Mouse (Mus musculus): Measurements from ENCODE around the gene Sycp3. TPM values are rescaled to one million over a fixed set of nuclear protein-coding genes. Genes with fewer than 3 reads are reported as not detected.
"Not testable (repeated sequence)": the region's sequence is repeated elsewhere in the genome, so short reads cannot be mapped to it uniquely, and the experiment has no call there.

The Sycp3 gene
- polyA plus RNA-seq, 1 experiment from 2014 or later, result 0.33 TPM

DNA sequence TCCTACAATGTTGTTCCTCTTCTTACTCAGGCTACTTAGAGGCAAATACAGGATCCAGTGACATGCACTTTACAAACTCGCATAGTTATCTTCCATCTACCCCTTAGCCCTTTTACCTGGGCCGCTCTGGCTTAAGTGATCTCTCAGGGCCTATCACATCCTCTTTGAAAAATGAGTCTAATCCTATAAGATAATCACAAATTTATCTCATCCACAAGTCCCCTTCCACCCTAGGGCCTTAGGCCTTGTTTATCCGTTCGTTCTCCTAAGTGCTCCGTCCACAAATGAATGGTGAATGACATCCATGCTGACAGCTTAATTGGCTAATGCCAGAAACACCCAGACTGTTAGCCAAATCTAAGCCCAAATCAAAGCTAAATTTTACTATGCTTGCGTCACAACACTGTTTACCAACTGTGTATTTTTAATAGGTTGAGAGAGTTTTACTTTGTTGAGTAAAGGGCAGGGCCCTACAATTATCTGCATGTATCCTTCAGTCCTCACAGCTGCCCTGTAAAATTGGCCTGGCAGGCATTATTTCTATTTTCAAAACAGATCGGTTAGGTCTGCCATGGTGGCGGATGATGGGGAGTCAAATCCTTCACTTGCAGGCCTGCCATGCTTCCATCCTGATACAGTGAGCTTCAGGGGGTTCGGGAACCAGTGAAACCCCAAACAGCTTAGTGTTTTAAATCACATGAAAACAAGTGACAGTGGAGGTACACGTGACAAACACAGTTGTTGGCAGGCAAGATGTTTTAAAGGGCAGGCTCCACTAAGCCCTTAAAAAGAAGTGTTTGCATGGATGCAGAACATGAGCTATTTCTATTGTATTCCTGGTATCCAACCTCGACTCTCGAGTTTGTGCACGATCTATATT lies 42.8 kb downstream of the Sycp3 start:
- 65% methylated on average over 13 of the region's 13 CpGs for WGBS
- H3K4me3 ChIP-seq, result no peak overlapping the region
- no peak for ATAC-seq (ENCODE audit: insufficient number of reproducible peaks, insufficient read depth, low FRiP score, low TSS enrichment)
- H3K27ac ChIP-seq, result no peak overlapping the region
- peaks cover 26% of the 10 kb centered on the region for H3K4me1 ChIP-seq
- peak overlapping the region; percentile 86 for H3K4me2 ChIP-seq (replicated peaks)
- H3K9me3 ChIP-seq, result no peaks in the 10 kb centered on the region
- H3K27me3 ChIP-seq, result no peaks in the 10 kb centered on the region
- H3K36me3 ChIP-seq, result no peaks in the 10 kb centered on the region
- no peak overlapping the region for H3K9ac ChIP-seq

DNA sequence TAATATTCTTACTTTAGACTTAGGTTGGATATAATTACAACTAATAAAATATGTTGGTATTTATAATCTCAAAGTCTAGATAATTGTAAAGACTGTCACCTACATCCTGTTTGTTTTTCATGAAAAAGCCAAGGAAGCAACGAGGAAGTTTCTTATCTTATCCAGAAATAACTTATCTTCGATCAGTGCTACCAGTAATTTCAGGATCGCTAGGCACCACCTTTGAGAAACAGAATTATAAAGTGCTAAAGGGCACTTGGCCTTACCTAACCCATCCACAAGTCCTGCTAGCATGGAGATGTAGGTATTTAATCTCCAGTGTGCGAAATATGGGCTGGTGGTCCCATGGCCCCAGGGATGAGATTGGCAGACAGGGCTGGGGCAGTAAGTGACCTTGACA lies 43.5 kb downstream of the Sycp3 start:
- Histone ChIP-seq H3K4me3 (peak overlapping the region; percentile 69), H3K27me3 (no peaks in the 10 kb centered on the region), H3K27ac (no peak overlapping the region; the same call in 1 of the 2 replicates), H3K9ac (peak overlapping the region; percentile 79), H3K9me3 (no peaks in the 10 kb centered on the region), H3K4me1 (peaks cover 23% of the 10 kb centered on the region), H3K36me3 (no peaks in the 10 kb centered on the region), H3K4me2 (replicated peaks) (peak overlapping the region; percentile 86)
- no peak for ATAC-seq (ENCODE audit: insufficient number of reproducible peaks, insufficient read depth, low FRiP score, low TSS enrichment)
- WGBS, result 42% methylated on average over 4 of the region's 4 CpGs

DNA sequence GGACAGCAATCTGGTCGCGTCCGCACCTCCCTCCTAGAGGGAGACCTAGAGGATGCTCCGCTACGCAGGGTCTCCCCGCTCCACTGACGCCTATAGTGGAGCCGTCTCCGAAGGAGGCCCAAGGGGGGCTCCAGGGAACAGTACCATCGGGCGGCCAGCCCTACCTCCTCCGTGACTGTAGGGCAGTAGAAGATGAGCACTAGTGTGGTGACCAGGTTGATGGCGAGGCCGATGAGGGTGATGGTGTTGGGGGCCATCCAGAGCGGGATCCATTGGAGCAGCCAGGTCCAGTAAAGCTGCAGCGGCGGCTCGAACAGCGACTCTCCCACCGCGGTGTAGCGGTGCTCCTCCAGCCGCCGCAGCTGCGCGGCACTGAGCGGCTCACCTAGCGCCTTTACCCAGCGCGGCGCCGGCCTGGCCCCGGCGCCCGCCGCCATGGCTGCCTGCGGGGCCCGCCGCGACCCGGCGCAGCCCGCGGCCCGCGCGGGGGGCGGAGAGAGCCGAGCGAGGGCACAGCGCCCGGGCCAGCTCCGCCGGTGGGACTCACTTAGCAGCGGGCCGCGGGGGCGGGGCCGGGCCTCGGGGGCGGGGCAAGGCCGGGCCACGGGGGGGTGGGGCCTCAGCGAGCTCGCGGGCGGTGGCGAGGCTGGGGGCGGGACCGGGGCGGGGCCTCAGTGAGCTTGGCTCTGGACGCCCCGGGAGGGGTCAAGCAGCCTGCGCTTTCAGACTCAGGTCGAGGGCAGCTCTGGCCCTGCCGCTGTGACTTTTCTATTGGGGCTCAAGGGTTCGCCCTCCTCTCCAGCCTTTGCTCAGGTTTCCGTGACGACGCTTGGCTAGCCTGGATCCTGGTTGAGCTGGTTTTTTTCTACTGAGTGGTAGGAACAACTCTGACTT lies 44.3 kb downstream of the Sycp3 start, which contains the start of gene Chpt1:
Chpt1 (minus strand) TSS at position 653 of the 894 bp plus-strand sequence.
- ATAC-seq (ENCODE audit: insufficient number of reproducible peaks, insufficient read depth, low FRiP score, low TSS enrichment), result peak; percentile 94
- Histone ChIP-seq H3K9ac (peak within 1 kb of the TSS; percentile 79), H3K27ac (peak within 1 kb of the TSS; percentile 73), H3K4me2 (replicated peaks) (peak within 1 kb of the TSS; percentile 86), H3K36me3 (no peaks in the 10 kb centered on the region), H3K4me3 (peak within 1 kb of the TSS; percentile 69), H3K27me3 (no peaks in the 10 kb centered on the region), H3K4me1 (peaks cover 23% of the 10 kb centered on the region), H3K9me3 (no peaks in the 10 kb centered on the region)
- under 1% methylated on average over 55 of the region's 80 CpGs for WGBS

DNA sequence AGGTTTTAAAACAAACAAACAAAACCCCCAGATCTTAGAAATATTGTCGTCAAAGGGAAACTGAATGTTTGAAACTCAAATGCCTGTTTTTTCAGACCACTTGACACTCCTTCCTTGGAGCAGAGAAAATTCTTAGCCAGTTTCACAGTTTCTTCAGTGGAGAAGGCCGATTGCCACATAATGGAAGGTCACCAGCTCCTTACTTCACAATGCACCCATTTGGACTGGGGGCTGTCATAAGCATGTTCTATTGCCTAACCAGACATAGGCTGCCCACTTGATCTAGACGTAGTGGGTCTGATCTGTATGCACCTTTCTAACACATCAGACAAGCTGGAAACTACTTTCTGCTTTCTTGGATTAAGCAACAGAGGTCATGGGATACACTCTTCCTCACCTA lies 45.1 kb downstream of the Sycp3 start:
- Histone ChIP-seq H3K4me1 (peaks cover 23% of the 10 kb centered on the region), H3K36me3 (no peaks in the 10 kb centered on the region), H3K4me2 (replicated peaks) (peak overlapping the region; percentile 54), H3K4me3 (no peak overlapping the region), H3K27ac (no peak overlapping the region), H3K9ac (no peak overlapping the region), H3K27me3 (no peaks in the 10 kb centered on the region), H3K9me3 (no peaks in the 10 kb centered on the region)
- 54% methylated on average over 3 of the region's 3 CpGs for WGBS
- no peak for ATAC-seq (ENCODE audit: insufficient number of reproducible peaks, insufficient read depth, low FRiP score, low TSS enrichment)

DNA sequence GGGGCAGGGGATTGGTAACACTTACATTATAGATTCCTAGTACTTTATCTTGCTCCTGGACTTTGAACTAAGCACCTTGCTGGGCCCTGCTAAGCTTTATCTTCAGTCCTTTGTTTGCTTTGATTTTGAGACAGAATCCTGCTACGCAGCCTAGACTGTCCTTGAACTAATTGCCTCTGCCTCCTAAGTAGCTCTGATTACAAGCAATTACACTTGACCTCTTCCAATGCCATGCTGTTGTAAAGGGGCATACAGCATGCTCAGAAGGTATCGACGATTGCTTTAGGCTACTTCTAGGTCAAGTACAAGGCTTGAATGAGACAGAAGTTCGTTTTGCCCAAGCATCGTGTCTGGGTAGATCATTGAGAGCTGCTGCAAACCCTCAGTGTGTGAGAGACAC lies 45.9 kb downstream of the Sycp3 start:
- ATAC-seq (ENCODE audit: insufficient number of reproducible peaks, insufficient read depth, low FRiP score, low TSS enrichment), result no peak
- Histone ChIP-seq H3K9me3 (no peaks in the 10 kb centered on the region), H3K27ac (no peak overlapping the region), H3K4me1 (peaks cover 23% of the 10 kb centered on the region), H3K36me3 (no peaks in the 10 kb centered on the region), H3K27me3 (no peaks in the 10 kb centered on the region), H3K4me2 (replicated peaks) (no peak overlapping the region), H3K9ac (no peak overlapping the region), H3K4me3 (no peak overlapping the region)
- 34% methylated on average over 5 of the region's 5 CpGs for WGBS

DNA sequence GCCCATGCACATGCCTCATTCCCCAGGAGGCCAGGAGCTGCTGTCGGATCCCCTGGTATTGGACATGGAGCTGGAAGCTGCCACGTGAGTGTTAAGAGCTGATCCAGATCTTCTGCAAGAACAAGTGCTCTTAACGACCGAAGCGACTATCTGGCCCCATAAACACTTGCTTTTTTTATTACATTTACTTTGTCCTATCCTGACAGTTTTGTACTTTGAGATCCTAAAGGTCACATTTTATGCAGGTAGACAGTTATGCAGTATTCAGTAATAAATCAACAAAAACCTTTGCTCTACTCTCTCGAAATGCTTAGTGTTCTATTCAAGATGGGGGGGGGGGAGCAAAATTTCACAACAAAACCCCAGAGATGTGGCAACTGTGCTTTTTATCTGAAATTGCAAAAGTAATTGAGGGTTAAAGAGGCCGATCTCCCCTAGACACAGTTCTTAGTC lies 48.3 kb downstream of the Sycp3 start:
- Histone ChIP-seq H3K27me3 (no peaks in the 10 kb centered on the region), H3K36me3 (no peaks in the 10 kb centered on the region), H3K4me3 (no peak overlapping the region), H3K4me2 (replicated peaks) (no peak overlapping the region), H3K9me3 (no peaks in the 10 kb centered on the region), H3K27ac (no peak overlapping the region), H3K9ac (no peak overlapping the region), H3K4me1 (peaks cover 4% of the 10 kb centered on the region)
- 82% methylated on average over 7 of the region's 7 CpGs for WGBS
- ATAC-seq (ENCODE audit: insufficient number of reproducible peaks, insufficient read depth, low FRiP score, low TSS enrichment), result no peak

DNA sequence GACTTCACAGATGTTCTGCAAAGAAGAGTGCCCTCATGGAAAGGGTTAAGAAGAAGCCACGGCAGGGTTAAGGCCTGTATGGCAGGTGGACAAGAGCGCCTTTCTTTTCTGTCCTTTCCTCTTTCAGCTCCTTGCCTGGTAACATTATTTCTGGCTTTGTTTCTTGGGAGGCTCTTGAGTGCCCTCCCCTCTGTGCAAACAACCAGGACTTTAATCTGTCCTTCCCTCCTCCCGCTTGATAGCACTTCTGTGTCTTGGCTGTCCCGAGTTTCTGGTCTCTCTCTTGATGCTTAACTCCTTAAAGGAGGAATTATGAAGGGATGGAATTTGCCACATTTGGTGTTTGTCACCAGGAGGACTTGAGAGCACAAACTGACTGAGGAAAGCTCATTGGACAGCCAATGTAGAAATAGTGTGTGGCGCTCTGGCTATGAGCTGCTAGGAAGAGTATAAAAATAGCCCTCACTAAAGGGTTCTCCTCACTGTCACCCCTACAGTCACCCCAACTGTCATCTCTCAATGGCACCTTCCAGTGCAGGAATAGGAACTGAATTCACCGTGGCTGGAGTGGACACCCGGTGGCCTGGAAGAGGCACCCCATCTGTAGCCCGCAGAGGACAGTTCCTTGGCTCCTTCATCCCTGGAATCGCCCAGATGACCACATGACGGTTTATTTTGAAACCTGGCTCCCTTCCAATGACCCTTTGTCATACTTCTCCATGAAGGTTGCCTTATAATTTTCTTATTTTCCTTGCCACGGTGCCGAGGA lies 51.3 kb downstream of the Sycp3 start:
- no peak for ATAC-seq (ENCODE audit: insufficient number of reproducible peaks, insufficient read depth, low FRiP score, low TSS enrichment)

DNA sequence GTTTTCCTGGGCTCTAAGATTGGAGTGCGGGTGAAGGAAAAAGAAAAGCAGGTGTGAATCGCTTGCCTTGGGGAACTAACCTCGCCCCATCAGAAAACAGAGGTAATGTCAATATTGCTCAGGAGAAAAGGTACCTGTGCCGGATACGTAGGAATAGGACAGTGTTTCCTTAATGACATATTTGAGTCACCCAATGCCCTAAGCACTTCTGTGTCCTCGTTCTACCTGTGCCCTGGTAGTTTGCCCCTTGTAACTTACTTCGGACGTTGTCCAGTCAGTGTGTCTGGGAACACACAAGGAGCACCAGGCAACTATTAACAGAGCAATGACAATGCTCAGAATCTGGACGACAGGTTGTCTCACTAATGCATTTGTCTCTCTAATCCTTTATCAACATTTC lies 52.0 kb downstream of the Sycp3 start:
- 89% methylated on average over 9 of the region's 9 CpGs for WGBS
- Histone ChIP-seq H3K4me3 (no peak overlapping the region), H3K9ac (no peak overlapping the region), H3K27ac (no peak overlapping the region), H3K4me1 (no peaks in the 10 kb centered on the region), H3K9me3 (no peaks in the 10 kb centered on the region), H3K4me2 (replicated peaks) (no peak overlapping the region), H3K36me3 (no peaks in the 10 kb centered on the region), H3K27me3 (no peaks in the 10 kb centered on the region)
- ATAC-seq (ENCODE audit: insufficient number of reproducible peaks, insufficient read depth, low FRiP score, low TSS enrichment), result no peak

More for the DNA sequence above, 51.3 kb downstream of the Sycp3 start:
- Histone ChIP-seq H3K36me3 (no peaks in the 10 kb centered on the region), H3K27me3 (no peaks in the 10 kb centered on the region), H3K9ac (no peak overlapping the region), H3K9me3 (no peaks in the 10 kb centered on the region), H3K27ac (no peak overlapping the region), H3K4me3 (no peak overlapping the region), H3K4me1 (no peaks in the 10 kb centered on the region), H3K4me2 (replicated peaks) (no peak overlapping the region)
- WGBS, result 71% methylated on average over 12 of the region's 12 CpGs

DNA sequence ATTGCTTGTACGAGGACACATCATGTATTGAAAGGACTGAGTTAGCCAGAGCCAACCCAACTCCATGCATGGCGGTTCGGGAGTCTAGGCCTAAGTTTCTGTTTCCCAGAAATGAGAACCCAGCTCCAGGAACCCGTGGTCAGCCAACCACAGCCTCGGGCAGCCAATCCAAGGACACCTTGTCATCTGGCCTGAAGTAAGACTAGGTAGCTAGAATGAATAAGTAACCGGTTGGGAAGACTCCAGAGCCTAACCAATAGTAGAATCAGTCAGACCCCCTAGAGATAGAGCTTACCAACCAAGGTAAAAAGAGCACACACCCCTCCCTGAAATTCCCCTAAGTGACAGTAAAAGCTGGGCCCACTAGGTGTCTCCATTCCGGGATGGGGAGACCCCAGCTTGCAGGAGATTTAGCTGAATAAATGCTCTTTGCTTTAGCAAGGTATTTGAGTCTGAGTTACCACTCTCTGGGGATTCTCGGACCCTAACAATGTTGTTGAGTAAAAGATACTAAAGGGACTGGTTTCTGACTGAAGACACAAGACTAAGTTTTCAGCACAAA lies 54.3 kb downstream of the Sycp3 start:
- H3K4me2 ChIP-seq (replicated peaks), result no peak overlapping the region

DNA sequence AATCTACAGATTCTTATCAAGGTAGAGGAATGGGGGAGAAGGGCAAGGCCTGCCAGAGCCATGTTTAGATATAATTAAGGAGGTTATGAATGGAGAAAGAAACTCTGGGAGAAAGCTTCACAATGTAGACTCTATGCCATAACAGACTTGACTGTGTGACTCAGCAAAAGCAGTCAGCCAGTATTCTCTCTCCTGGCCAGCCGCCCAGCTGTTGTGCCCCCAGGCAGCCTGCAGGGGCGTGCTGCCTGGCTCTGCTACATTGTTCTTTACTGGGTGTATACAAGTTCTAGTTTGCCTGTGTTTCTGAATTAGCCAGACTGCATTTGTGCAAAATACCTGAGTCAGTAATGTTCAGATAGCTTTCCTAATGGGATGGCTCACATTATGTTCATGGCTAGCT lies 55.1 kb downstream of the Sycp3 start:
- H3K9ac ChIP-seq, result no peak overlapping the region
- no peak for ATAC-seq (ENCODE audit: insufficient number of reproducible peaks, insufficient read depth, low FRiP score, low TSS enrichment)
- H3K9me3 ChIP-seq, result no peaks in the 10 kb centered on the region
- H3K36me3 ChIP-seq, result no peaks in the 10 kb centered on the region
- H3K4me2 ChIP-seq (replicated peaks), result no peak overlapping the region
- WGBS, result 53% methylated on average over 2 of the region's 2 CpGs
- no peak overlapping the region for H3K27ac ChIP-seq
- H3K4me3 ChIP-seq, result no peak overlapping the region
- H3K27me3 ChIP-seq, result no peaks in the 10 kb centered on the region
- H3K4me1 ChIP-seq, result no peaks in the 10 kb centered on the region

More for the DNA sequence above, 54.3 kb downstream of the Sycp3 start:
- no peak overlapping the region for H3K27ac ChIP-seq
- H3K4me3 ChIP-seq, result no peak overlapping the region
- no peaks in the 10 kb centered on the region for H3K4me1 ChIP-seq
- 72% methylated on average over 8 of the region's 8 CpGs for WGBS
- no peaks in the 10 kb centered on the region for H3K9me3 ChIP-seq
- H3K27me3 ChIP-seq, result no peaks in the 10 kb centered on the region
- H3K36me3 ChIP-seq, result no peaks in the 10 kb centered on the region
- ATAC-seq (ENCODE audit: insufficient number of reproducible peaks, insufficient read depth, low FRiP score, low TSS enrichment), result no peak
- no peak overlapping the region for H3K9ac ChIP-seq

DNA sequence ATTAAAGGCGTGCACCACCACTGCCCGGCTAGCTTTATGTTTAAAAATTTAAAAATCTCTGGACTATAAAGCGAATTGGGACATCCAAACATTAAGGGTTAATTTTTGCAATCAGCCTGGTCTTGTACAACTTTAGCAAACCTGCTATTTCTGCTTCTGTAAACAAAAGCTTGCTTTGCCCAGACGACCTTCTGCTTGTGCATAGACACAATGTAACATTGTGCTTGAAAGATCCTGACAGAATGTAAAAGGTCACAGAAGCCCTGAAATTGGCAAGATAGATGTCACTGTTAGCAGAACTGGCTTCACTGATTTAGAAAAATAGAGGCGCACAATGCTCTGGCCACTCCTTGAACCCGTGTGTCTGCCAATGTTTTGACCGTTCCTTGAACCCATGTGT lies 55.7 kb downstream of the Sycp3 start:
- H3K4me2 ChIP-seq (replicated peaks); H3K27ac ChIP-seq; H3K9ac ChIP-seq; ATAC-seq (ENCODE audit: insufficient number of reproducible peaks, insufficient read depth, low FRiP score, low TSS enrichment); H3K4me1 ChIP-seq; H3K9me3 ChIP-seq; H3K36me3 ChIP-seq; H3K4me3 ChIP-seq; H3K27me3 ChIP-seq: not testable (repeated sequence)
- WGBS, result 76% methylated on average over 7 of the region's 7 CpGs

Measured in embryonic facial prominence, embryonic 12.5 days (tissue).